Mouse (Mus musculus) left cerebral cortex, adult 9 months (tissue): ENCODE results near the gene Sag.

ENCODE experiments used
- DNase-seq, 2 experiments: peaks; one replicate each; pipeline ENCODE4 v3.0.0; 2022; ENCODE audit warnings: low spot score in 2 of 2

The Sag gene

GRCm38 (mm10) chr1:87854411-87854810 is 50.9 kb downstream of the Sag start:
- DNase-seq: no peak

GRCm38 (mm10) chr1:87854851-87855251 is 51.4 kb downstream of the Sag start:
- no peak for DNase-seq

GRCm38 (mm10) chr1:87855522-87855921 is 52.0 kb downstream of the Sag start:
- no peak for DNase-seq

GRCm38 (mm10) chr1:87856823-87857222 is 53.3 kb downstream of the Sag start:
- DNase-seq: peak in 1 of 2 experiments; percentile 51

GRCm38 (mm10) chr1:87858031-87858430 is 54.6 kb downstream of the Sag start:
- DNase-seq: no peak

GRCm38 (mm10) chr1:87858529-87858928 is 55.0 kb downstream of the Sag start:
- DNase-seq: no peak

- no peak for DNase-seq
Observed at GRCm38 (mm10) chr1:87863602-87864001, 60.1 kb downstream of the Sag start.

GRCm38 (mm10) chr1:87864889-87865288 is 61.4 kb downstream of the Sag start:
- DNase-seq: no peak

- no peak for DNase-seq
Observed at GRCm38 (mm10) chr1:87866672-87867071, 63.2 kb downstream of the Sag start.

GRCm38 (mm10) chr1:87871546-87871945 is 68.1 kb downstream of the Sag start:
- DNase-seq: no peak

- DNase-seq: no peak
Observed at GRCm38 (mm10) chr1:87873081-87873480, 69.6 kb downstream of the Sag start.

- DNase-seq: no peak
Observed at GRCm38 (mm10) chr1:87876065-87876464, 72.6 kb downstream of the Sag start.

- no peak for DNase-seq
Observed at GRCm38 (mm10) chr1:87877552-87878283, 74.2 kb downstream of the Sag start.

- DNase-seq: no peak
Observed at GRCm38 (mm10) chr1:87879034-87879433, 75.6 kb downstream of the Sag start.

- peak in 1 of 2 experiments; percentile 85 for DNase-seq
Observed at GRCm38 (mm10) chr1:87879494-87880325, 76.2 kb downstream of the Sag start.

- no peak for DNase-seq
Observed at GRCm38 (mm10) chr1:87880326-87880627, 76.8 kb downstream of the Sag start.

- no peak for DNase-seq
Observed at GRCm38 (mm10) chr1:87880856-87881255, 77.4 kb downstream of the Sag start.

GRCm38 (mm10) chr1:87881726-87882125 is 78.2 kb downstream of the Sag start:
- no peak for DNase-seq

- no peak for DNase-seq
Observed at GRCm38 (mm10) chr1:87882554-87882953, 79.1 kb downstream of the Sag start.

- DNase-seq: no peak
Observed at GRCm38 (mm10) chr1:87890960-87891359, 87.5 kb downstream of the Sag start.

GRCm38 (mm10) chr1:87891634-87892033 is 88.2 kb downstream of the Sag start:
- no peak for DNase-seq

GRCm38 (mm10) chr1:87892499-87892898 is 89.0 kb downstream of the Sag start:
- DNase-seq: no peak

- no peak for DNase-seq
Observed at GRCm38 (mm10) chr1:87893414-87893813, 89.9 kb downstream of the Sag start.
